Mouse (Mus musculus): ENCODE measurements at regions not wholly inside any gene's neighbourhood (a gene's known extent, or its start where the extent isn't known, plus 50 kb on each side); places are given as distances from the start of the nearest gene placed in this dataset.

DNA sequence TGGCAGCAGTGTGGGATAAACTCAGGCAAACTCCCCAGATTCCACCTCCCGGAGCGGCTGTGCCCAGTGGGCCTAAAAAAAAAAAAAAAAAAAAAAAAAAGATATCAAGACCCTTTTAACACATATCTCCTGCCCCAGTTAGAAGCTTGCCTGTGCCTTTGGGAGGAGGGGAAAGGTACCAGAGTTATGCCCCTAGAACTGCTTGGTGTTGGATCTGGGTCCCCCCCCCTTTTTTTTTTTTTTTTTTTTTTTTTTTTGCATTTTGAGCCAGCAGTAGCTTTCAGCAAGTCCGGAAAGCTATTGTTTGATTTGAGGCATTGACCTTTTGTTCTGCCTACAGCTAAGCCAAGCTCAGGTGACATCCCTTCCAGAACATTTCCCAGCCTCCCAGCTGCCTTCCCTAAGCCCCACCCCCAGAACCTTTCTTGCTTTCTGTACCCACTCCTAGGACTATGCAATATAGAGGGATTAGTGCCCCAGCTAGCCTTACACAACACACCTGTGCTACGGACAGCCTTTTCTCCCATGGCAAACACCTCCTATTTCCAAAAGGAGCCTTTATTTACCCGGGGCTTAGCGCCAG, 252.1 kb upstream of the Prok2 start:
- Histone ChIP-seq H3K4me3 (ENCODE audit: control insufficient read depth in 1 of 2, insufficient read depth in 1 of 2, low read depth in 2 of 2, low read length in 2 of 2) (no peak overlapping the region), H3K27ac (ENCODE audit: control insufficient read depth, low read depth, low read length) (no peak overlapping the region), H3K9me3 (replicated peaks; ENCODE audit: insufficient read depth, low read length) (no peaks in the 10 kb centered on the region), H3K4me1 (ENCODE audit: control insufficient read depth in 1 of 2, insufficient read depth in 2 of 2, low read length in 2 of 2) (peaks cover 0 to 3% of the 10 kb centered on the region in 2 experiments; a peak in 1 of 4 replicates), H3K27me3 (ENCODE audit: control insufficient read depth in 1 of 2, insufficient read depth in 2 of 2, low read length in 2 of 2) (no peaks in the 10 kb centered on the region), H3K79me2 (ENCODE audit: control insufficient read depth, insufficient read depth, low read length, poor library complexity) (no peaks in the 10 kb centered on the region), H3K36me3 (ENCODE audit: control insufficient read depth in 1 of 2, insufficient read depth in 2 of 2, low read length in 2 of 2) (no peaks in the 10 kb centered on the region), H3K9ac (ENCODE audit: control insufficient read depth, low read depth, low read length, poor library complexity, severe bottlenecking) (no peak overlapping the region)
- no peak for DNase-seq (ENCODE audit: low read depth, low spot score)
- no peak for TF ChIP-seq SMC3 (IDR thresholded peaks at IDR 0.05; ENCODE audit: low read depth, low read length)
- no peak for TF ChIP-seq RAD21 (IDR thresholded peaks at IDR 0.05; ENCODE audit: low read depth, low read length)
- TF ChIP-seq USF1 (IDR thresholded peaks at IDR 0.05; ENCODE audit: low read depth, low read length), result no peak
- TF ChIP-seq ZNF384 (IDR thresholded peaks at IDR 0.05; ENCODE audit: low read depth, low read length), result peak; percentile 8; the same call in 1 of the 2 replicates
- no peak for TF ChIP-seq NELFE (IDR thresholded peaks at IDR 0.05; ENCODE audit: low read depth, low read length)

GRCm38 (mm10) chr6:99976144-99976543, 250.0 kb upstream of the Prok2 start:
- Histone ChIP-seq H3K9me3 (replicated peaks; ENCODE audit: insufficient read depth, low read length) (no peaks in the 10 kb centered on the region), H3K79me2 (ENCODE audit: control insufficient read depth, insufficient read depth, low read length, poor library complexity) (no peaks in the 10 kb centered on the region), H3K9ac (ENCODE audit: control insufficient read depth, low read depth, low read length, poor library complexity, severe bottlenecking) (no peak overlapping the region), H3K4me3 (ENCODE audit: control insufficient read depth in 1 of 2, insufficient read depth in 1 of 2, low read depth in 2 of 2, low read length in 2 of 2) (no peak overlapping the region), H3K27me3 (ENCODE audit: control insufficient read depth in 1 of 2, insufficient read depth in 2 of 2, low read length in 2 of 2) (no peaks in the 10 kb centered on the region), H3K27ac (ENCODE audit: control insufficient read depth, low read depth, low read length) (no peak overlapping the region), H3K36me3 (ENCODE audit: control insufficient read depth in 1 of 2, insufficient read depth in 2 of 2, low read length in 2 of 2) (no peaks in the 10 kb centered on the region), H3K4me1 (ENCODE audit: control insufficient read depth in 1 of 2, insufficient read depth in 2 of 2, low read length in 2 of 2) (peaks cover 0 to 3% of the 10 kb centered on the region in 2 experiments; a peak in 1 of 4 replicates)
- TF ChIP-seq RAD21 (IDR thresholded peaks at IDR 0.05; ENCODE audit: low read depth, low read length), result no peak
- TF ChIP-seq ZKSCAN1 (IDR thresholded peaks at IDR 0.05; ENCODE audit: low read depth, low read length), result no peak
- no peak for TF ChIP-seq UBTF (IDR thresholded peaks at IDR 0.05; ENCODE audit: borderline replicate concordance, insufficient read depth, low read depth, low read length)
- TF ChIP-seq POLR2A (IDR thresholded peaks at IDR 0.05; ENCODE audit: control insufficient read depth in 1 of 2, insufficient read depth in 1 of 2, low read depth in 1 of 2, low read length in 2 of 2, poor library complexity in 1 of 2), result no peak
- TF ChIP-seq MAX (IDR thresholded peaks at IDR 0.05; ENCODE audit: low read length), result 0 out of 2 replicates have a peak, but pooled peaks have one; percentile 16
- no peak for TF ChIP-seq USF1 (IDR thresholded peaks at IDR 0.05; ENCODE audit: low read depth, low read length)
- no peak for TF ChIP-seq CTCF (IDR thresholded peaks at IDR 0.05 in 2 of 3, conservative IDR thresholded peaks at IDR 0.05 in 1 of 3; ENCODE audit: control insufficient read depth in 1 of 3, insufficient read depth in 1 of 3, low read depth in 2 of 3, low read length in 3 of 3, poor library complexity in 1 of 3, severe bottlenecking in 1 of 3)
- DNase-seq (ENCODE audit: low read depth, low spot score), result peak; percentile 26

DNA sequence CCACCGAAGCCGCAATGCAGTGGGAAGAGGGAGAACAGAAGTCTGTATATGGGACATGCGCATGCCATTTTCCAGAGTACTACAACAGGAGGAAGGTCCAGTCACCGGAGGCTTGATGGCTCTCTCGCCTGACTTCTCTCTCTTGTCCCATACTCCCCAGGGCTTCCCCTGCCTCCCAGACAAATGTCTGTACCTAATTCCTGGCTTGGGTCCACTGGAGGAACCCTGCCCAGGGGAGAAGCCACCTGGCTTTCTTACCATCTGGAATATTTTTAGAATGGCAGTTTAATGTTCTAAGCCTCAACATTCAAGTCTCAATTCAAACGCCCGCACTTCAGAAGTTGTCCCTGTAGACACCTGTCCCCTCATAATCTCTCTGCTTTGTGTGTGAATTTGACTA, 249.3 kb upstream of the Prok2 start:
- Histone ChIP-seq H3K9ac (ENCODE audit: control insufficient read depth, low read depth, low read length, poor library complexity, severe bottlenecking) (no peak overlapping the region), H3K36me3 (ENCODE audit: control insufficient read depth in 1 of 2, insufficient read depth in 2 of 2, low read length in 2 of 2) (no peaks in the 10 kb centered on the region), H3K4me1 (ENCODE audit: control insufficient read depth in 1 of 2, insufficient read depth in 2 of 2, low read length in 2 of 2) (peaks cover 0 to 3% of the 10 kb centered on the region in 2 experiments; a peak in 1 of 4 replicates), H3K27me3 (ENCODE audit: control insufficient read depth in 1 of 2, insufficient read depth in 2 of 2, low read length in 2 of 2) (no peaks in the 10 kb centered on the region), H3K79me2 (ENCODE audit: control insufficient read depth, insufficient read depth, low read length, poor library complexity) (no peaks in the 10 kb centered on the region), H3K9me3 (replicated peaks; ENCODE audit: insufficient read depth, low read length) (no peaks in the 10 kb centered on the region), H3K27ac (ENCODE audit: control insufficient read depth, low read depth, low read length) (no peak overlapping the region), H3K4me3 (ENCODE audit: control insufficient read depth in 1 of 2, insufficient read depth in 1 of 2, low read depth in 2 of 2, low read length in 2 of 2) (no peak overlapping the region)
- DNase-seq (ENCODE audit: low read depth, low spot score), result no peak
- no peak for TF ChIP-seq ZNF384 (IDR thresholded peaks at IDR 0.05; ENCODE audit: low read depth, low read length)
- TF ChIP-seq UBTF (IDR thresholded peaks at IDR 0.05; ENCODE audit: borderline replicate concordance, insufficient read depth, low read depth, low read length), result no peak
- no peak for TF ChIP-seq POLR2AphosphoS5 (IDR thresholded peaks at IDR 0.05; ENCODE audit: borderline replicate concordance, low read depth, low read length)
- TF ChIP-seq MYC (IDR thresholded peaks at IDR 0.05; ENCODE audit: low read depth, low read length), result no peak
- no peak for TF ChIP-seq JUND (IDR thresholded peaks at IDR 0.05; ENCODE audit: low read depth, low read length)
- no peak for TF ChIP-seq BHLHE40 (IDR thresholded peaks at IDR 0.05; ENCODE audit: borderline replicate concordance, low read depth, low read length)
- TF ChIP-seq TCF12 (IDR thresholded peaks at IDR 0.05; ENCODE audit: low read depth, low read length), result no peak
- no peak for TF ChIP-seq USF1 (IDR thresholded peaks at IDR 0.05; ENCODE audit: low read depth, low read length)
- TF ChIP-seq MEF2A (IDR thresholded peaks at IDR 0.05; ENCODE audit: extremely low read depth, insufficient replicate concordance, low read depth, low read length, poor library complexity, severe bottlenecking), result no peak
- no peak for TF ChIP-seq ZMIZ1 (IDR thresholded peaks at IDR 0.05; ENCODE audit: low read depth, low read length)
- TF ChIP-seq MYB (IDR thresholded peaks at IDR 0.05; ENCODE audit: low read depth, low read length), result no peak
- no peak for TF ChIP-seq SIN3A (IDR thresholded peaks at IDR 0.05; ENCODE audit: low read length)
- TF ChIP-seq CHD1 (IDR thresholded peaks at IDR 0.05; ENCODE audit: low read depth, low read length), result no peak
- no peak for TF ChIP-seq ZKSCAN1 (IDR thresholded peaks at IDR 0.05; ENCODE audit: low read depth, low read length)
- no peak for TF ChIP-seq MXI1 (IDR thresholded peaks at IDR 0.05; ENCODE audit: low read depth, low read length)
- no peak for TF ChIP-seq POLR2A (IDR thresholded peaks at IDR 0.05; ENCODE audit: control insufficient read depth in 1 of 2, insufficient read depth in 1 of 2, low read depth in 1 of 2, low read length in 2 of 2, poor library complexity in 1 of 2)
- TF ChIP-seq USF2 (IDR thresholded peaks at IDR 0.05; ENCODE audit: borderline replicate concordance in 1 of 2, insufficient read depth in 1 of 2, low read depth in 1 of 2, low read length in 2 of 2), result no peak
- TF ChIP-seq CTCF (IDR thresholded peaks at IDR 0.05 in 2 of 3, conservative IDR thresholded peaks at IDR 0.05 in 1 of 3; ENCODE audit: control insufficient read depth in 1 of 3, insufficient read depth in 1 of 3, low read depth in 2 of 3, low read length in 3 of 3, poor library complexity in 1 of 3, severe bottlenecking in 1 of 3), result no peak
- TF ChIP-seq TAL1 (IDR thresholded peaks at IDR 0.05; ENCODE audit: low read length), result no peak

Data from MEL (cell line).